Mouse (Mus musculus) spleen, adult 12 weeks (tissue): ENCODE results near the gene Sdsl.

Experiments
- DNase-seq: peaks from one replicate; pipeline ENCODE4 v3.0.0; 2022; ENCODE audit warnings: low spot score

The Sdsl gene

DNA sequence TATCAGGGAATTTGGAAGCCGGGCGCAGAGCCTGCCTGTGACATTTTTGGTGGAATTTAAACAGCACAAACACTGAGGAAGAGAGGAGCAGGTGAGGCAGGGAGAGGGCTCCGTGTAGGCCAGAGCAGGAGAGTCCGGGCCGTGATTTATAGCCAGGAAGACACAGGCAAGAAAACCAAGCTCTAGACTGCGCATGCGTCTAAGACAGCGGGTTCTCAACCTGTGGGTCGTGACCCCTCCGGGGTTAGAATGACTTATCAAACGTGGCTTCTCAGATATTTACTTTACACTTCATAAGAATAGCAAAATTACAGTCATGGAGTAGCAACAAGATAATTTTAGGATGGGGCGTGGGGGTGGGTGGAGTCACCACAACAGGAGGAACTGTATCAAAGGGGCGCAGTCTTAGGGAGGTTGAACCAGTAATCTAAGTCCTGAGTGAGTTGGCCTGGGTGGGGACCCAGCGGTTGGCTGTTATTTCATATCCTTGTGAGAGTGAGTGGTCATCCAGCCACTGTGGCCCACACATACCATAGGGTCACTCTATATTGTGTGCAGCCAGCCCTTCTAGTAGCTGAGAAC, 17.8 kb downstream of the Sdsl start:
- DNase-seq = no peak

DNA sequence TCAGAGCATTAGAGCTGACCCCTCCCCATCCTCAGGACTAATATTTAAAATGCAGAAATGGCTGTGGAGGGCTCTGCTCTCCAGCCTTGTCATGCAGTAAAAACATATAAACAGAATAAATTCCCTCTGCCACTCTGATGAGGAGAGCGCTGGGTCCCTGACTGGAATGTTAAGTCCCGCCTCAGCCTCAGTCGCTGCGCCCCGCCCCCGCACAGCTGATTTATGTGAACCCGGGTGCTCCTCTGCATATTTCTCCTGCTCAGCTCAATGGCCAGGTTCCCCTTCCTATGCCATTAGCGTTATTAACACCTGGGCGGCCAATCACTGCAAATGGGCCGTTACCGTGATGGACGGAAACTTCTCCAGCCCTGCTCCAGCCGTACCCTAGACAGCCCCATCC, 25.3 kb downstream of the Sdsl start:
- DNase-seq = no peak

DNA sequence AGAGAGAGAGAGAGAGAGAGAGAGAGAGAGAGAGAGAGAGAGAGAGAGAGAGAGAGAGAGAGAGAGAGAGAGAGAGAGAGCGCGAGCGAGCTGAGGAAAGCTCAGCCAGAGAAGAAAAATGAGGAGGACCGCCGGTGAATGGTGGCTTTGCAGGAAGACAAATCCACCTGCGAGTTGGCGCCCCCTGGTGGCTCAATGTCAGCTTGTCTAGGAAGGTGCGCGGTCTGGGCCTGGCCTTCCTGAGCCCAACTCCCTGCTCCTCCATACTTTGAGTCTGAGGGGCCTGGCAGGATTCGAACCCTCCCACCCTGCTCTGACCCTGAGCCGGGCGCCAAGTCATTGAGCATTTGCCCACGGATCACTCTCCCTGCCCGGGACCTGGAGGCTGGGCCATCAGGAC, 31.9 kb downstream of the Sdsl start:
- DNase-seq = peak; percentile 65

DNA sequence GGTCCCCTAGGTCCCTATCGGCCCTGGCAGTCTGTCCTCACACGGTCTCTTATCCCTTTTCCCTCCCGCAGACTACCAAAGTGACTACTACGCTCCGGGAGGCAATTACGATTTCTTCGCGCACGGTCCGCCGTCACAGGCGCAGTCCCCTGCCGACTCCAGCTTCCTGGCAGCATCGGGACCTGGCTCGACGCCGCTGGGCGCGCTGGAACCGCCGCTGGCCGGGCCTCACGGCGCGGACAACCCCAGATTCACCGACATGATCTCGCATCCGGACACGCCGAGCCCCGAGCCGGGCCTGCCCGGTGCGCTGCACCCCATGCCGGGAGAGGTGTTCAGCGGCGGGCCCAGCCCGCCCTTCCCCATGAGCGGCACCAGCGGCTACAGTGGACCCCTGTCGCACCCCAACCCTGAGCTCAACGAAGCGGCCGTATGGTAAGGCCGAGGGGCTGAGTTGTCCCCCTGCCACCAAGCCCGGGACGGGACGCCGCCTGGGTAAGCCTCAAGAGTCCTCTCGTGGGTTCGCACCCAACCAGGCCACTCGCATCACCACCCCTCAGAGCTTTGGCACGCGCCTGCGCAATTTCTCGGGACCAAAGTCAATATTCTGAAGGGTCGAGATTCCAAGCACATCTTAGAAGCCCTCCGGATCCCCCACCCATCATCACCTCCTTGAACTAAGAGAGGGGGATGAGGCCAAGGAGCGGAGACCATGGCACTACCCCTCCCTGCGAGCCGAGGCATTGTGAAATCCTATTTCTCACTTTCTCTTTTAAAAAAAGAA, 32.5 kb downstream of the Sdsl start:
- no peak for DNase-seq

DNA sequence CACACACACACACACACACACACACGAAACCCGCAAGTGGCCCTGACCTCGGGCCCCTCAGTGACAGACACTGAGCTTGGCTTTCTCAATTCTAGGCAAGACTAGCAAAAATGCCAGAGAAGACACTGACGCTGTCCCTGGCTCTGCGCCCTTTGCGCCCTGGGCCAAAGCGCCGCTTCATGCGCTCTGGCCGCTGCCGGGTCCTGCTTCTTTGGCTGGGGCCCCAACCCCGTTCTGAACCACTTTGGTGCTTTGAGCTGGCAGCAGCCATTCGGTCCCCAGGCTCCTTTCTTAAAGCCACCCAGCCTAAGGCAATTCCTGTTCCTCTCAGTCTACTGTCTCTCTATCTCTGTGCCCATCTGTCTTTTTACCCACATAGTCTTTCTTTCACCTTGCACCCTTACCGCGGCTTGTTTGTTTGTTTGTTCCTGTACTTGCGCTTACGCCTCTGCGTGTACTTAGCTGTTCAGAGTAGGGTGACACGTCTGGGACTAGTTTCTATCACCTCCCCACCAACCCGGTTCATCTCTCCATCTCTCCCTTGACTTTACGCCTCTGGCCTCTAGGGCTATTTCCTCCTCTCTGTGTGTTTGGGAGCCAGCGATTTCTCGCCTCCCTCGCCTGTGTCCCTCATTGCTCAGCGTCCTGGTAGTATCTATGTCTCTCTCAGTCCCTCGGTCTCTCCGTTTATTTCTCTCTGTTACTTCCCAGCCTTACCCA, 33.5 kb downstream of the Sdsl start:
- DNase-seq = no peak

DNA sequence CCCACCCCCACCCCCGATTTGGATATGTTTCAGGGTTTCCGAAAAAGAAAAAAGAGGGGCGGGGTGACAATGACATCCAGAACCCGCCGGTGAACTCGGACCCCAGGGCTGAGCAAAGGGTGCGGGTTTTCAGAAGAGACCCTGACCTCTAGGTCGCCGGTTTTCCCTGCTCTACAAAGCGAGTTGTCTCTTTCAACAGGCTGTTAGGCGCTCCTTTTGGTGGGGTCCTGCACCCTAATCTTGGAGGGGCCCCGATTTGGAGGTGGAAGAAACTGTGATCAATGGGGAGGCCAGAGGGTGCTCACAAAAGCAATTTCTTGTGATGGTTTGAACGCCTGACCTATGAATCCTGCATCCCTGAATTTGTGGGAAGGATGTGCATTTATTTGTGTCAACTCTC, 34.1 kb downstream of the Sdsl start:
- DNase-seq = no peak

DNA sequence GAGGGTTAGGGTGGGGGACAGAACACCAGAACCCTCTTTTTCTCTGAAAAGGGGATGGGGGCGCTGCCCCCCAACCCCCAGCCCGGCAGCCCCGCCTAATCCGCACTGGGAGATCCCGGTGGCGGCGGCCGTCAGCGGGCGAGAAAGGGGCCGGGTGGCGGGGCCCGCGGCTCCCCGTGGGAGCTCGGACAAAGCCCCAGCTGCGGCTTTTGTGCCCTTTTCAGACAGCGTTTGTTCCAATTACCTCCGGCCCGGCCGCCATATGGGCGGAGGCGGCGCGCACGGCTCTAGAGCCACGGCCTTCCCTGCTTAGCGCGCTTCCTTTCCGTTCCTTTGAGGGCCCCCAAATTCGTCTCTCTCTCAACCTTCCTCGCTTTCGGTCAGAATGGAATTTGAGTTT, 34.6 kb downstream of the Sdsl start:
- DNase-seq = no peak

DNA sequence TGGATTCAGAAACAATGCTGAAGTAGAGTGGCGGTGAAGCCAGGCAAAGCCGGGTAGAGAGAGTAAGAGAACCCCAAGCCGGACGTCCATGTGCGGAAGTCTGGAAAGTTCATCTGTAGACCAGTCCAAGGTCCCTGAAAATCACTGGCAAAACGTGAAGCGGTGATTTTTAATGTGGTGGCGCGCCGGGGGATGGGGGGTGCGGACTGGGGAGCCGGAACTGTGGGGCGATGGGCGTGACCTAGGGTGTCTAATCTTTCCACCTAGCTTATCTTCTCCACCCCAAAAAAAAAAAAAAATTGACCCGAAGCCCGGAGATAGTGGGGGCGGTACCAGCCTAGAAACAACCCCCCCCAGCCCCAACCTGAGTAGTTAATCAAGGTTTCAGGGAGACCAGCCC, 35.1 kb downstream of the Sdsl start:
- DNase-seq = no peak

DNA sequence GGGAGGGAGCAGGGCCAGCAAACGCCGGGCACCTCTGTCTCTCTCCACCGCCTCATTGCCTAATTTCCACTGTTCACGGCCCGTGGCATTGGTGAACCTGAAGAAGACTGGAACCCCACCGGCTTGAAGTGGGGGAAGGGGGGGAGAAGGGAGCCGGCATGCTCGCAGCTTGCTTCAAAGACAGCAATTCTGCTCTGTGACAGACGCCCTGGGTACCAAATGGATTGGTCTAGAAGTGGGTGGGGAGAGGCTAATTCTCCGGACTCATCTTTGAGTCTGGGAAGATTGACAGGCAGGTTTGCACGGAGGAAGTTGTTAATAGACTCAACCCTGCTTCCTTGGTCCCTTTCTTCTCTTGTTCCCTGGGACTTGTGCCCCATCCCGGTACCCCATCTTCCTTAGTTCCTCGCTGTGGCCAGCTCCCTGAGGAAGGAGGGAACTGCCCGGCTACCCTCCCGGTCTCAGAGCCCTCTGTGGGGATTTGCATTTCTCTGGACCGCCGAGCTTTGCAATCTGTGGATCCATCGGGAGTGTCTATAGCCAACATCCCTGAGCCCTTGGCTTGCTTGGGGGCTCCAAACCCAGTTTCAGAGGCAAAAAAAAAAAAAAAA, 35.6 kb downstream of the Sdsl start:
- no peak for DNase-seq

DNA sequence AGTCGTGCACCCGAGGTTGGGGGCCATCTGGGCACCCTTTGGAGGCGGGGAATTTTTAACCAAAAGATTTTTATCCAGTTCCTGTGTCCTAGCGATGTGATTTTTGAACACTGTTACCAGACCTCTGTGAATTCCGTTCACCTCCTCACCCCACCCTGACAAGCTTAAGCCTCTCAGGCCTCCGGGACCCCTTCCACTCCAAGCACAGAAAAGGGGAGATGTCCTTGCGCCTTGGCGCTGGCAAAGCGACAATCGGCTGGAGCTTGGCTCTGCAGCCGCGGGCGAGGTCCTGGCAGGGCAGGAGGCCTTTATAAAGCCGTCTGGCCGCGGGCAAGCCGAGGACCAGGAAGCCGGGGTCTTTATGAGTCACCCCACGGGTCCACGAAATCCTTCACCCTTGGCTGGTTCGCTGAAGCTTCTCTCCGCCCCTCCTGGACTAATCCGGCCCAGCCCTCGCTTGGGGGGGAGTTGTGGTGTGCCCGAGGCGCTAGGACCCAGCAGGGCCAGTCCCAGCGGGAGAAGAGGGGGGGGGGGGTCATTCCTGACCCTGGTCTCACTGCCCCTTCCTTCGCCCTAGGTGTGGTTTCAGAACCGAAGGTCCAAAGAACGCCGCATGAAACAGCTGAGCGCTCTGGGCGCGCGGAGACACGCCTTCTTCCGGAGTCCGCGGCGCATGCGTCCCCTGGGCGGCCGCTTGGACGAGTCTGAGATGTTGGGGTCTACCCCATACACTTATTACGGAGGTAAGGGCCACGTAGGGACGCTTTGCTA, 36.7 kb downstream of the Sdsl start:
- no peak for DNase-seq

DNA sequence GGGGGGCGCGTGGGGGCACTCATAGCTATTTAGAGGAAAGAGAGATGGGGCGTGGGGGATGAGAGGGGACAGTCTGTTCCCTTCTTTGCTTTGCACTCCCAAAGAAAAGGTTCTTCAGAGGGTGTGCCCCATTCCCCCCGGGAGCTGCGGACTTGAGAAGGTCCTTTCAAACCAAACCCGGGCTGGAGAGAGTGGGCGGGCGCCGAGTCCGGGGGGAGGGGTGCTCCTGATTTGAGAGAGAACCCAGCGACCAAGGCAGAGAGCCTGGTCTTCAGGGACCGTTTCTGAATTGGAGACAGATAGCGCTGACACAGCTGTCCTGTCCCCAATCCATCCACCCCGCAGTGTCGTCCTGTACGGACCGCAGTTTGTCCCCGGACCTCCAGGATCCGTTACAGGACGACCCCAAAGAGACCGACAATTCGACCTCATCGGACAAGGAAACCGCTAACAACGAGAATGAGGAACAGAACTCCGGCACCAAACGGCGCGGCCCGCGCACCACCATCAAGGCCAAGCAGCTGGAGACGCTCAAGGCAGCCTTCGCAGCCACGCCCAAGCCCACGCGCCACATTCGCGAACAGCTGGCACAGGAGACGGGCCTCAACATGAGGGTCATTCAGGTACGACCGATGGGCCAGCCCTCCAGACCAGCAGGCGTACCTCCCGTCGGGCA, 37.5 kb downstream of the Sdsl start:
- no peak for DNase-seq

DNA sequence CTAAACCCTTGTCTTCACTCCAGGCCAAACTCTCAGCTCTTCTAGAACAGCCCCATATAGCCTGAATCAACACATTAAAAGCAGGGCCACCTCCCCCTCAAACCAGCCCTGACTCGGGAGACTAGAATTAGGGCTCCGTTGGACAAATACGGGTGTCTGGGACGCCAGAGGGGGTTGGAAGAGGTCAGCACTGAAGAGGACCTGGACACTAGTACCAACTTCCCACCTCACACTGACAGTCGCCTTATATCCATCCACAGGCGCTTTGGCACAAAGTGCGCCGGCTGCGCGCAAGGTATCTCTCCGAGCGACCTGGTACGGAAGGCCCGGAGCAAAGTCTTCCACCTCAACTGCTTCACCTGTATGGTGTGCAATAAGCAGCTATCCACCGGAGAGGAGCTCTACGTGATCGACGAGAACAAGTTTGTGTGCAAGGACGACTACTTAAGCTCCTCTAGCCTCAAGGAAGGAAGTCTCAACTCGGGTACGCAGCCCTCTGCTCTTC, 38.3 kb downstream of the Sdsl start:
- no peak for DNase-seq

DNA sequence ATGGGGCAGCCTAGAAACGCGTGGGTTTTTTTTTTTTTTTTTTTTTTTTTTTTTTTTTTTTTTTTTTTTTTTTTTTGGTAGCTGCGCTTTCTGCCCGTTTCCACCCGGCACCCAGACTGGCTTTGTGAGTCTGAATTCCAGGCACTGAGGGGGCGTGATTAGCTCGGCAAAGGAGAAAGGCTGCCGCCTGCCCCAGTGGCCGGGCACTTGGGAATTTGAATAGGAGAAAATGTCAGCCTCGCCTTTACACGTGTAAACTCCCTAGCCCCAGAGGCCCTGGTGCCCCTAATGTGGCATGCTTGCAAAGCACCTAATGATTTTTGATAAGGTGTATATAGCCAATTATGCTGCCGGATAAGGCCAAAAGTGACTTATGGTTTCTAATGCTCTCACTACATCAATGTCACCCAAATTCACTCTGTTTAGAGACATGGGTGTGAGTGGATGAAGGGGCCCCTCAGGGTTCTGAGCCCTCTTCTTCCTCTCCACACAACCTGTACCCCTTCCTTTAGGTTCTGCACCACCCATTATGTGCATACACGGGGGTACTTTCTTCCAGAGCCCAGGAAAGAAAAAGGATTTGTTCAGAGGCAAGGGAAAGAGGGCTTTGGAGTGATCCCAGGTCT, 39.4 kb downstream of the Sdsl start:
- DNase-seq = no peak

DNA sequence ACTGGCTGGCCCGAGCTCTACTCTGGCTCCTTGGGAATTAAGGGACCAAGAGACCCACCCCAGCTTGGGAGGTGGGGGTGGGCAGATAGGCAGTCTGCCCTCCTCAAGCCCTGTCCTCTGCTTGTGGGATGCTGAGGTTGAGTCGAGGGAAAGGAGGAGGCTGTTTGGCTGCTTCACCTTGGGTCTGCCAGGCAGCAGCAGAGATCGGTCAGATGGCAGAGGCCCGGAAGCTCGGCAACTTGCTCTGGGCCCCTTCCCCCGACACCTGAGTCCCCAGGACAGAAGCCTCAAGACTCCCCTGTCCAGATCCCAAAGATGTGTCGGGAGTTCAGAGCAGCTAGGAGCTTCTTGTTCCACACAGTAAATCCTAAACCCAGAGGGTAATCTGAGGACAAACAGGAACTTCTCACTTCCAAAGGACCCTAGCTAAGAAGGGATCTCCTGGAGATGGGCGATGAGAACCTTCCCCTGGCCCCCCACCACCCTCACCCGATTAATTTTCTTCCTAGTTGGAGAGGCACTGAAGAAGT, 40.1 kb downstream of the Sdsl start:
- no peak for DNase-seq

DNA sequence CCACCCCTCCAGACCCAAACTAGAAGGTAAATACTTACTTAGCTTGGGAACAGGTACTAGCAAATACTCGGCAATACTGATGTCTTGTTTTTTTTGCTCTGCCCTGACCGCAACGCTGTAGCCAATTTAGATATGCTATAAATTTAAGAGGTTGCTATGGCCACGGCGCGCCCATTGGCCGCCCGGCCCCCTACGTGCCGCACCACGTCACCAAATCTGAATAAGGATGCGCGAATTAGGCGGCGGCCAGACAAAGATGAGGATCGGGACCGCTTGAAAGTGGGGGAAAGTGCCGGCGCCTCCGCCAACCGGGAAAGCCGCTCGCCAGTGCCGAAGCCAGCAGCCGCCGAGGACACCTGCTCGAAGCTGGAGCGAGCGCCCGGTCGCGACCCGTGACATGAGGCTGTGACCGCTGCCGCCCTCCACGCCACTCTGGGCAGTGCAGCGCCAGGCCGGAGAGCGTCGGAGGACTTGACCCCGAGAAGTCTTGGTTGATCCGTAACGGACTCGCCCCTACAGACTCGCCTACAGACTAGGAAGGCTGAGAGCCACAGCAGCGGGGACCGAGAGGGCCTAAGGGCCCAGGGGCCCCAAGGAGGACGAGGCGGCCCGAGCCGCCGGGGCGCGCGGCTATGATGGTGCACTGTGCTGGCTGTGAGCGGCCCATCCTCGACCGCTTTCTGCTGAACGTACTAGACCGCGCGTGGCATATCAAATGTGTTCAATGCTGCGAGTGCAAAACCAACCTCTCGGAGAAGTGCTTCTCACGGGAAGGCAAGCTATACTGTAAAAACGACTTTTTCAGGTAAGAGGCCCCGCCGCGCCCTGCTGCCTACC, 40.7 kb downstream of the Sdsl start, which contains the start of gene Lhx5:
TSS of gene Lhx5 (plus strand) at position 51 of the 837 bp plus-strand sequence.
- DNase-seq = no peak

DNA sequence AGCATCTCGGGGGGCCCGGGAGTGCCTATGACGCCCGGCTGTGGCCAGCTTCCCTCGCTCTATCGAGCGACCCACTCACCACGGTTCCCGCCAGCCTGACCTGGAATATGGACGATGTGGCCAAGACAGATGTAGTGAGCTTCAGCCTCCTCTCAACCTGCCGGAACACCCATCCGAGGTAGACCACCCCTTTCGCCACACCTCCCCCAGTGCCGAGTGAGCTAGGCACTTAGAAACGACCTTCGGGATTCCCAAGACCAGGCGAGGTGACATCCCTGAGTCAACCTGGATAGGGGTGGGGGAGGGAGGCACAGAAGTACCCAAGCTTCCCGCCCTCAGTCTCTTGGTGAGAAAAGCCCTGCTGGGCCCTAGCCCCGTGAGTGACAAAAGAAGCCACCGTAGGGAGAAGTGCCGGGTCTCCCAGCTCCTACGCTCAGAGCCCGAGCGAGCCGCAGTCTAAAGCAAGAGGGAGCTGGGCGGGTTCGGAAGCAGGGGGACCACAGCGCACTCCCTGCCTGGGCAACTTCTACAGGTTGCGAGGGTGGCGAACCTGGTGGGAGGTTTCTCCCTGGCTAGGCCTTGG, 41.5 kb downstream of the Sdsl start:
- no peak for DNase-seq

DNA sequence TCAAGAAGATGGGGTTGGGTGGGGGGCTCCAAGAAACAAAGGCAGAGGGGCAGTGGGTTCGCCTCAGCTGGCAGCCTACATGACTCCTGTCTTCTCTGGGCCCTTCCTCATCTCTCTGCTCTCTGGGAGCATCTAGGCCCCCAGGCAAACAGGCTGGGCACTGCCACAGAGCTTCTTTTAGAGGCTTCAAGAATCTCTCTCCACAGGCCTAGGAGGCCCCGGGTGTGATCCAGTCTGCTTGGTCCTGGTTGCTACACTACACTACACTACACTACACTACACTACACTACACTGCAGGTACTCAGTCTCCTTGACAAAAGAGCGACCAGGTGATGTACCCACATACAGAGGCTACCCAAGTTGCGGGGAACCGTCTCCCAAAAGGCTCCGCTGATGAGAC, 42.9 kb downstream of the Sdsl start:
- DNase-seq = no peak

DNA sequence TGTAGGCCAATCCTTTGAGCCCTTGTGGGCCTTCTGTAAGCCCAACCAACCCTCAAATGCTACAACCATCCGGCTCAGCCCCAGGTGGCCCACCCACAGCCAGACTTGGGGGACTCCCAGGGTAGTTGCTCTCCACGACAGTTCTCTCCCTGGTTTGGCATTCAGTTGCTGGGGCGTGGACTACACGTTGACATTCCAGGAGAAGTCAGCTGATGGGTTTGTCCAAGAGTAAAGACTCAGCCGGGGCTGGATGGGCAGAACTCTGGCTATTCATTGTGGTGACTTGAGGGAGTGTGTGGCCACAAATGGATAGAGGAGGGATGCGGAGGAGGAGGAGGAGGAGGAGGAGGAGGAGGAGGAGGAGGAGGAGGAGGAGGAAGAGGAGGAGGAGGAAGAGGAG, 43.6 kb downstream of the Sdsl start:
- no peak for DNase-seq

DNA sequence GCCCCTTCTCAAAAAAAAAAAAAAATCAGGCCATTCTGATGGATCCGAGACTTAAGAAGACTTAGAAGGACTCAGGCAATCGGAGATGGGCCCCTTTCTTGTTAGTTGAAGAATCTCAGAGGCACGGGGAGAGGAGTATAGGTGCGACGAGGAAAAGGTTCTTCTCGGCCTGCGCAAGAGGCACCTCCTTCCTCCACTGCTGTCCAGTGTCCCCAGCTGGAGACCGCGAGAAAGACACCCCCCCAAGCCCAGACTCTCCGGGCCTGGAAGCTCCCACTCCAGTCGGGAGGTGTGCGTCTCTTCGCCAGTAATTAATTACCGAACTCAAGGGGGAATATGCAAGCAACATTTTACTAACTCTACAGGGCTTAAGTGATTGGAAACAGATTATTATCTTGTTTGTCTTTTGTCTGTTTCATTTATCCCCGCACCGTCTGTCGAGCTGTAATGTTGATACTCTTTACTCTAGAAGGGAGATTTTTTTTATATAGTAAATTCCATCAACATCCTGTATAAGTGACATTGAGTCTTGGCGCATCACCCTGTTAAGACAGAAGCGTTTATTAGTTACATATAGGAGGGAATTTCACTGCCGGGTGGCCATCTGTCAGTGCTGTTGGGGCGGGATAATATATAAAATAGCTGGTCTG, 44.3 kb downstream of the Sdsl start:
- no peak for DNase-seq
